Mouse (Mus musculus) forebrain, embryonic 14.5 days (tissue): ENCODE data around the gene Wnk2. TPM values are rescaled to one million over a fixed set of nuclear protein-coding genes. Genes with fewer than 3 reads are reported as not detected.

Source experiments
- ATAC-seq: fragments of 200-750 bp; cut with Nextera tagmentation; 2 replicates; pipeline ENCODE4 v1.8.0; 2017; ENCODE audit warnings: mild to moderate bottlenecking, moderate library complexity
- DNase-seq: peaks from one replicate; pipeline ENCODE4 v3.0.0-alpha.2; 2015; ENCODE audit warnings: low spot score
- H3K27ac ChIP-seq: fragments of 300-500 bp; sonication (generic); 2 replicates; pipeline ENCODE4 v1.5.1; 2014; ENCODE audit warnings: low read depth, mild to moderate bottlenecking, control low read depth, low read length, moderate library complexity
- H3K27me3 ChIP-seq: fragments of 300-500 bp; sonication (generic); replicated peaks from 2 replicates; pipeline ENCODE4 v1.6.1; 2014; ENCODE audit warnings: low read length, control low read depth, mixed read lengths; ENCODE audit not compliant: control insufficient read depth, insufficient read depth
- H3K36me3 ChIP-seq: fragments of 300-500 bp; sonication (generic); 2 replicates; pipeline ENCODE4 v1.6.1; 2014; ENCODE audit warnings: low read length, control low read depth; ENCODE audit not compliant: control insufficient read depth, insufficient read depth
- H3K4me1 ChIP-seq: fragments of 300-500 bp; sonication (generic); 2 replicates; pipeline ENCODE4 v1.6.1; 2014; ENCODE audit warnings: antibody characterized with exemption, low read length, control low read depth; ENCODE audit not compliant: control insufficient read depth, insufficient read depth
- H3K4me2 ChIP-seq: fragments of 300-500 bp; sonication (generic); 2 replicates; pipeline ENCODE4 v1.6.1; 2014; ENCODE audit warnings: mild to moderate bottlenecking, control low read depth, low read length
- H3K4me3 ChIP-seq: fragments of 300-500 bp; sonication (generic); 2 replicates; pipeline ENCODE4 v1.5.1; 2014; ENCODE audit warnings: low read depth, low read length, control low read depth
- H3K9ac ChIP-seq: fragments of 300-500 bp; sonication (generic); 2 replicates; pipeline ENCODE4 v1.6.1; 2014; ENCODE audit warnings: mild to moderate bottlenecking, low read length, control low read depth, moderate library complexity
- H3K9me3 ChIP-seq: fragments of 300-500 bp; sonication (generic); replicated peaks from 2 replicates; pipeline ENCODE4 v1.6.1; 2016; ENCODE audit warnings: low read length, control low read depth, mixed read lengths; ENCODE audit not compliant: control insufficient read depth
- WGBS: fragments of 180-500 bp; shearing (Covaris S2); extraction: QIAGEN DNeasy Blood & Tissue Kit; methylation state at CpG from one replicate; pipeline ENCODE4 v1.1.7; 2014; 5-methylcytosine and 5-hydroxymethylcytosine counted together
- polyA plus RNA-seq: library from polyadenylated mRNA; unstranded; fragments of >200 nt; fragmentation: Nextera tagmentation; extraction: Ambion mirVana; gene quantifications from 2 replicates; pipeline ENCODE4 v1.2.1, GENCODE M21; 2014

Gene Wnk2
- polyA plus RNA-seq, 1 experiment from 2014 or later = 14.9 TPM

- ATAC-seq (no peak), DNase-seq (no peak)
- H3K9me3 ChIP-seq = no peaks in the 10 kb centered on the region
- H3K4me2 ChIP-seq = no peak overlapping the region
- WGBS = 35% methylated on average over 4 of the region's 4 CpGs
- H3K9ac ChIP-seq = no peak overlapping the region
- peaks cover 22% of the 10 kb centered on the region for H3K4me1 ChIP-seq
- no peak overlapping the region for H3K4me3 ChIP-seq
- H3K27me3 ChIP-seq = no peaks in the 10 kb centered on the region
- H3K27ac ChIP-seq = no peak overlapping the region
- H3K36me3 ChIP-seq = peaks cover 15% of the 10 kb centered on the region; the same call in 1 of the 2 replicates
Observed at GRCm38 (mm10) chr13:49140567-49140966, 7.2 kb downstream of the Wnk2 start.

- Histone ChIP-seq H3K4me2 (no peak overlapping the region), H3K9ac (no peak overlapping the region), H3K4me3 (no peak overlapping the region), H3K9me3 (no peaks in the 10 kb centered on the region), H3K36me3 (peaks cover 11% of the 10 kb centered on the region; the same call in 1 of the 2 replicates), H3K27ac (no peak overlapping the region), H3K4me1 (peaks cover 18% of the 10 kb centered on the region), H3K27me3 (no peaks in the 10 kb centered on the region)
- DNase-seq (no peak), ATAC-seq (no peak)
- WGBS = 93% methylated on average over 11 of the region's 11 CpGs
Observed at GRCm38 (mm10) chr13:49134491-49134890, 13.3 kb downstream of the Wnk2 start.

GRCm38 (mm10) chr13:49133125-49133524 lies 14.7 kb downstream of the Wnk2 start:
- Histone ChIP-seq H3K4me2 (no peak overlapping the region), H3K36me3 (peaks cover 5% of the 10 kb centered on the region; the same call in 1 of the 2 replicates), H3K4me1 (peaks cover 28% of the 10 kb centered on the region), H3K27me3 (no peaks in the 10 kb centered on the region), H3K9ac (no peak overlapping the region), H3K4me3 (no peak overlapping the region), H3K27ac (no peak overlapping the region), H3K9me3 (no peaks in the 10 kb centered on the region)
- ATAC-seq = no peak
- WGBS = 68% methylated on average over 4 of the region's 4 CpGs
- DNase-seq = no peak

GRCm38 (mm10) chr13:49131946-49132687 lies 15.7 kb downstream of the Wnk2 start:
- WGBS = 86% methylated on average over 7 of the region's 7 CpGs

GRCm38 (mm10) chr13:49131342-49131855 lies 16.4 kb downstream of the Wnk2 start:
- no peaks in the 10 kb centered on the region for H3K27me3 ChIP-seq
- DNase-seq = no peak
- no peak overlapping the region for H3K4me2 ChIP-seq
- ATAC-seq = no peak
- H3K9ac ChIP-seq = no peak overlapping the region
- no peaks in the 10 kb centered on the region for H3K9me3 ChIP-seq
- WGBS = 77% methylated on average over 4 of the region's 4 CpGs
- no peak overlapping the region for H3K4me3 ChIP-seq
- peaks cover 35% of the 10 kb centered on the region for H3K4me1 ChIP-seq
- H3K36me3 ChIP-seq = 0 out of 2 replicates have a peak, but pooled peaks cover 2% of the 10 kb centered on the region
- H3K27ac ChIP-seq = no peak overlapping the region

More at GRCm38 (mm10) chr13:49131946-49132687, 15.7 kb downstream of the Wnk2 start:
- ATAC-seq (no peak), DNase-seq (no peak)
- peaks cover 35% of the 10 kb centered on the region for H3K4me1 ChIP-seq
- H3K27me3 ChIP-seq = no peaks in the 10 kb centered on the region
- H3K4me2 ChIP-seq = no peak overlapping the region
- no peak overlapping the region for H3K4me3 ChIP-seq
- H3K27ac ChIP-seq = no peak overlapping the region
- peaks cover 5% of the 10 kb centered on the region; the same call in 1 of the 2 replicates for H3K36me3 ChIP-seq
- H3K9ac ChIP-seq = no peak overlapping the region
- H3K9me3 ChIP-seq = no peaks in the 10 kb centered on the region

GRCm38 (mm10) chr13:49129845-49130244 lies 18.0 kb downstream of the Wnk2 start:
- 6% methylated on average over 4 of the region's 4 CpGs for WGBS
- H3K4me2 ChIP-seq = no peak overlapping the region
- H3K27me3 ChIP-seq = no peaks in the 10 kb centered on the region
- no peaks in the 10 kb centered on the region for H3K9me3 ChIP-seq
- no peak overlapping the region for H3K4me3 ChIP-seq
- peaks cover 35% of the 10 kb centered on the region for H3K4me1 ChIP-seq
- H3K27ac ChIP-seq = no peak overlapping the region
- DNase-seq (peak; percentile 64), ATAC-seq (peak; percentile 45; the same call in 1 of the 2 replicates)
- H3K9ac ChIP-seq = 0 out of 2 replicates have a peak overlapping the region, but pooled peaks have one; percentile 2
- 0 out of 2 replicates have a peak, but pooled peaks cover 2% of the 10 kb centered on the region for H3K36me3 ChIP-seq

GRCm38 (mm10) chr13:49129154-49129553 lies 18.7 kb downstream of the Wnk2 start:
- Histone ChIP-seq H3K9ac (no peak overlapping the region), H3K9me3 (no peaks in the 10 kb centered on the region), H3K36me3 (no peaks in the 10 kb centered on the region), H3K4me3 (no peak overlapping the region), H3K4me1 (peaks cover 35% of the 10 kb centered on the region), H3K27me3 (no peaks in the 10 kb centered on the region), H3K27ac (no peak overlapping the region; the same call in 1 of the 2 replicates), H3K4me2 (no peak overlapping the region)
- no peak for DNase-seq
- 94% methylated on average over 1 of the region's 1 CpGs for WGBS
- no peak for ATAC-seq

- Histone ChIP-seq H3K4me1 (peaks cover 35% of the 10 kb centered on the region), H3K36me3 (no peaks in the 10 kb centered on the region), H3K27ac (peak overlapping the region; percentile 52; the same call in 1 of the 2 replicates), H3K9me3 (no peaks in the 10 kb centered on the region), H3K4me3 (no peak overlapping the region), H3K4me2 (peak overlapping the region; percentile 11), H3K9ac (peak overlapping the region; percentile 37; the same call in 1 of the 2 replicates), H3K27me3 (no peaks in the 10 kb centered on the region)
- WGBS = 41% methylated on average over 15 of the region's 15 CpGs
- DNase-seq (peak; percentile 50), ATAC-seq (peak; percentile 26)
Observed at GRCm38 (mm10) chr13:49127844-49128631, 19.8 kb downstream of the Wnk2 start.
